Mouse (Mus musculus) E14TG2a.4 (cell line): Measurements from ENCODE around the gene Calhm6.

ENCODE experiments used
- H3K27me3 ChIP-seq: 2 replicates; pipeline ENCODE4 v1.6.1; 2014; ENCODE audit warnings: low read length, control low read depth; ENCODE audit not compliant: insufficient read depth
- H3K36me3 ChIP-seq: 2 replicates; pipeline ENCODE4 v1.6.1; 2014; ENCODE audit warnings: low read length, control low read depth; ENCODE audit not compliant: insufficient read depth
- H3K4me1 ChIP-seq: replicated peaks from 2 replicates; pipeline ENCODE4 v1.6.1; 2014; ENCODE audit warnings: low read depth, low read length, control low read depth
- H3K4me3 ChIP-seq: replicated peaks from 2 replicates; pipeline ENCODE4 v1.5.1; 2014; ENCODE audit warnings: mild to moderate bottlenecking, low read length
- H3K9me3 ChIP-seq: 2 replicates; pipeline ENCODE4 v1.6.1; 2014; ENCODE audit warnings: low read length, control low read depth
- CTCF ChIP-seq: conservative IDR thresholded peaks from 2 replicates; pipeline ENCODE4 v1.5.1; 2014; ENCODE audit warnings: low read length
- NANOG ChIP-seq: IDR thresholded peaks from 2 replicates; pipeline ENCODE4 v1.6.1; 2014; ENCODE audit warnings: borderline replicate concordance, low read length, mixed read lengths
- POU5F1 ChIP-seq: IDR thresholded peaks from 2 replicates; pipeline ENCODE4 v1.6.1; 2014; ENCODE audit warnings: low read length, borderline replicate concordance

Gene Calhm6

GRCm38 (mm10) chr10:34150454-34150853 lies 22.7 kb upstream of the Calhm6 start:
- TF ChIP-seq NANOG: no peak
- TF ChIP-seq POU5F1: no peak
- no peak for TF ChIP-seq CTCF
- peaks cover 4% of the 10 kb centered on the region; the same call in 1 of the 2 replicates for H3K4me1 ChIP-seq
- H3K36me3 ChIP-seq: peaks cover 33% of the 10 kb centered on the region
- H3K27me3 ChIP-seq: no peaks in the 10 kb centered on the region
- H3K4me3 ChIP-seq: no peak overlapping the region
- no peaks in the 10 kb centered on the region for H3K9me3 ChIP-seq

GRCm38 (mm10) chr10:34149772-34150171 lies 22.0 kb upstream of the Calhm6 start:
- TF ChIP-seq CTCF (no peak), NANOG (no peak)
- H3K36me3 ChIP-seq: peaks cover 33% of the 10 kb centered on the region
- no peak overlapping the region for H3K4me3 ChIP-seq
- no peaks in the 10 kb centered on the region for H3K27me3 ChIP-seq
- no peaks in the 10 kb centered on the region for H3K9me3 ChIP-seq
- H3K4me1 ChIP-seq: peaks cover 4% of the 10 kb centered on the region; the same call in 1 of the 2 replicates

GRCm38 (mm10) chr10:34141693-34142092 lies 13.9 kb upstream of the Calhm6 start:
- TF ChIP-seq NANOG (no peak), POU5F1 (no peak), CTCF (no peak)
- Histone ChIP-seq H3K4me3 (no peak overlapping the region), H3K36me3 (no peaks in the 10 kb centered on the region), H3K9me3 (peaks cover 15% of the 10 kb centered on the region; the same call in 1 of the 2 replicates), H3K27me3 (no peaks in the 10 kb centered on the region), H3K4me1 (peaks cover 5% of the 10 kb centered on the region)

- peaks cover 27% of the 10 kb centered on the region for H3K9me3 ChIP-seq
- TF ChIP-seq POU5F1 (no peak), CTCF (no peak), NANOG (no peak)
- no peak overlapping the region for H3K4me3 ChIP-seq
- no peaks in the 10 kb centered on the region for H3K36me3 ChIP-seq
- H3K27me3 ChIP-seq: no peaks in the 10 kb centered on the region
- H3K4me1 ChIP-seq: peaks cover 5% of the 10 kb centered on the region
These were observed 12.0 kb upstream of the Calhm6 start for GRCm38 (mm10) chr10:34139768-34140167.

- no peaks in the 10 kb centered on the region for H3K27me3 ChIP-seq
- H3K4me1 ChIP-seq: peaks cover 5% of the 10 kb centered on the region
- H3K4me3 ChIP-seq: no peak overlapping the region
- TF ChIP-seq POU5F1 (no peak), CTCF (no peak), NANOG (no peak)
- no peaks in the 10 kb centered on the region for H3K36me3 ChIP-seq
- H3K9me3 ChIP-seq: peaks cover 33% of the 10 kb centered on the region
These were observed 10.2 kb upstream of the Calhm6 start for GRCm38 (mm10) chr10:34138027-34138426.

- no peaks in the 10 kb centered on the region for H3K36me3 ChIP-seq
- peaks cover 23% of the 10 kb centered on the region for H3K9me3 ChIP-seq
- peaks cover 5% of the 10 kb centered on the region for H3K4me1 ChIP-seq
- H3K27me3 ChIP-seq: no peaks in the 10 kb centered on the region
- H3K4me3 ChIP-seq: no peak overlapping the region
- TF ChIP-seq NANOG: no peak
- no peak for TF ChIP-seq CTCF
- no peak for TF ChIP-seq POU5F1
These were observed 8.6 kb upstream of the Calhm6 start for GRCm38 (mm10) chr10:34136432-34136831.

GRCm38 (mm10) chr10:34131356-34131755 lies 3.6 kb upstream of the Calhm6 start:
- Histone ChIP-seq H3K4me1 (peaks cover 15% of the 10 kb centered on the region), H3K4me3 (no peak overlapping the region), H3K27me3 (peaks cover 27% of the 10 kb centered on the region), H3K36me3 (no peaks in the 10 kb centered on the region), H3K9me3 (peaks cover 18% of the 10 kb centered on the region)
- TF ChIP-seq POU5F1 (no peak), CTCF (no peak), NANOG (no peak)

GRCm38 (mm10) chr10:34128391-34128790 lies 607 bp upstream of the Calhm6 start:
- Histone ChIP-seq H3K4me3 (no peak overlapping the region), H3K27me3 (peaks cover 38% of the 10 kb centered on the region), H3K36me3 (no peaks in the 10 kb centered on the region), H3K4me1 (peaks cover 15% of the 10 kb centered on the region), H3K9me3 (no peaks in the 10 kb centered on the region)
- TF ChIP-seq NANOG (no peak), CTCF (no peak), POU5F1 (no peak)

- Histone ChIP-seq H3K36me3 (no peaks in the 10 kb centered on the region), H3K27me3 (0 out of 2 replicates have a peak, but pooled peaks cover 3% of the 10 kb centered on the region), H3K4me1 (no peaks in the 10 kb centered on the region), H3K4me3 (no peak overlapping the region), H3K9me3 (no peaks in the 10 kb centered on the region)
- no peak for TF ChIP-seq POU5F1
These were observed 9.4 kb downstream of the Calhm6 start for GRCm38 (mm10) chr10:34118421-34118820.
